Mouse (Mus musculus): ENCODE measurements around the gene Pigt.

DNA sequence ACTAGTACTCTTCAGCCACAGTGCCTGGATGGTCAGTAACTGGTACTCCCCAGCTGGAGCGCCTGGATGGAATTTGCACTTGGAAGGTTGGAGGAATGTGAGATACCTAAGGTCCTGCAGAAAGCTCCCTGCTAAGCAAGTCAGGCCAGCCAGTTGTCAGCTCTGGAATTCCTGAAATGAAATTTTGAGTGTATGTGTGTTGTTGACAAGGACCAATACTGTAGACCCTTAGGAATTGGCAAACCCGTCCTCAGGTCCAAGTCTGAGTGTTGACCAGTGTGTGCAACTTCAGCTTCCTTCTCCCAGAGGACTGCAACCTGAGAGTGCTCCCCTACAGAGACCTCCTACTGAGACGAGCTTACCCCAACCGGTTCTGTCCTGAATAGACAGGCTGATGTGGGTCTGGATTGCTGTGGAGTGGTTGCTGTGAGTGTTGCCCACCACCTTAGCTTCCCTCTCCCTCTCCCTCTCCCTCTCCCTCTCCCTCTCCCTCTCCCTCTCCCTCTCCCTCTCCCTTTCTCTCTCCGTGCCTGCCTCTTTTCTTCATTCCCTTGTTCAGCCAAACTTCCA is 13.4 kb downstream of the Pigt start:
- TF ChIP-seq CTCF (IDR thresholded peaks at IDR 0.05) (no peak), POLR2A (IDR thresholded peaks at IDR 0.05; ENCODE audit: insufficient read depth, low read depth, low read length) (no peak), EP300 (IDR thresholded peaks at IDR 0.05; ENCODE audit: insufficient read depth, low read depth, low read length) (no peak)
